Mouse (Mus musculus) heart, adult 2 months (tissue): ENCODE results near the gene Agrp.

Source experiments
- CTCF ChIP-seq: fragments of 200-600 bp; IDR thresholded peaks from 2 replicates; pipeline ENCODE4 v1.8.1; 2022; ENCODE audit warnings: antibody characterized with exemption, mild to moderate bottlenecking, moderate library complexity
- EP300 ChIP-seq: fragments of 200-500 bp; IDR thresholded peaks from 2 replicates; pipeline ENCODE4 v1.6.1; 2011; ENCODE audit warnings: low read depth, low read length, control low read depth; ENCODE audit not compliant: insufficient read depth
- POLR2A ChIP-seq: fragments of 200-500 bp; IDR thresholded peaks from 2 replicates; pipeline ENCODE4 v1.6.1; 2011; ENCODE audit warnings: mild to moderate bottlenecking, low read depth, low read length, control low read depth; ENCODE audit not compliant: insufficient read depth

GRCm38 (mm10) chr8:105517346-105517745 is 119.8 kb downstream of the Agrp start:
- TF ChIP-seq CTCF, result no peak
- TF ChIP-seq POLR2A, result no peak
- no peak for TF ChIP-seq EP300
